8 mouse cellular contexts compared by ENCODE assay signal in genomic region chrX:101299055-101299454, GRCm38 (mm10). TPM values are rescaled to one million over a fixed set of nuclear protein-coding genes. Genes with fewer than 3 reads are reported as not detected.
A peak's percentile ranks its signal among the peaks of the same experiment; 100 is the strongest.
DNase-seq lines count a peak whose midpoint lies in the region; ATAC-seq lines count a peak whose summit lies in the region.

Gene Nlgn3, plus strand, starts transcription at chrX:101299168.

- H3K4me2 ChIP-seq in heart, embryonic 16.5 days (ENCODE audit: low read depth, low read length) = peak within 1 kb of the TSS; percentile 57
- peak within 1 kb of the TSS; percentile 59 for H3K4me2 ChIP-seq in embryonic facial prominence, embryonic 13.5 days

- no peak within 1 kb of the TSS for H3K27ac ChIP-seq in heart, embryonic 16.5 days (ENCODE audit: low read length)
- H3K27ac ChIP-seq in embryonic facial prominence, embryonic 13.5 days = peak within 1 kb of the TSS; percentile 39; the same call in 1 of the 2 replicates

- H3K9ac ChIP-seq in heart, embryonic 16.5 days (ENCODE audit: low read length) = peak within 1 kb of the TSS; percentile 50
- peak within 1 kb of the TSS; percentile 65 for H3K9ac ChIP-seq in embryonic facial prominence, embryonic 13.5 days

- H3K9me3 ChIP-seq in heart, embryonic 16.5 days (replicated peaks; ENCODE audit: control insufficient read depth, low read length) = no peaks in the 10 kb centered on the region
- H3K9me3 ChIP-seq in embryonic facial prominence, embryonic 13.5 days = no peaks in the 10 kb centered on the region

- 0 out of 2 replicates have a peak, but pooled peaks cover 2% of the 10 kb centered on the region for H3K4me1 ChIP-seq in heart, embryonic 16.5 days (ENCODE audit: control insufficient read depth, insufficient read depth, low read length)
- H3K4me1 ChIP-seq in embryonic facial prominence, embryonic 13.5 days = peaks cover 6% of the 10 kb centered on the region

- peak; percentile 20; the same call in 1 of the 2 replicates for ATAC-seq in heart, embryonic 16.5 days (replicated peaks; ENCODE audit: extremely low read depth, insufficient read depth, low FRiP score)
- ATAC-seq in embryonic facial prominence, embryonic 13.5 days (ENCODE audit: insufficient number of reproducible peaks, insufficient read depth, low FRiP score, low TSS enrichment, low read depth) = no peak

- 19% methylated on average over 8 of the region's 24 CpGs for WGBS in heart, embryonic 16.5 days
- 37% methylated on average over 13 of the region's 24 CpGs for WGBS in embryonic facial prominence, embryonic 13.5 days

- no peaks in the 10 kb centered on the region for H3K27me3 ChIP-seq in heart, embryonic 16.5 days (ENCODE audit: control insufficient read depth, insufficient read depth, low read length)
- peaks cover 29% of the 10 kb centered on the region for H3K27me3 ChIP-seq in embryonic facial prominence, embryonic 13.5 days

- DNase-seq in heart, adult 11 months = no peak
- peak; percentile 55 for DNase-seq in adrenal gland, postnatal 14 days
- DNase-seq in layer of hippocampus, postnatal 10 days (ENCODE audit: low spot score in 2 of 2) = peak; percentile 59 to 63
- peak; percentile 36 for DNase-seq in mesoderm, embryonic 11.5 days (ENCODE audit: low read depth, low spot score)
- DNase-seq in spleen, postnatal 14 days (ENCODE audit: low spot score in 2 of 2) = no peak
- no peak for DNase-seq in thymus, postnatal 0 days (ENCODE audit: low spot score)

- peak within 1 kb of the TSS; percentile 41 for H3K4me3 ChIP-seq in heart, embryonic 16.5 days (ENCODE audit: low read length)
- peak within 1 kb of the TSS; percentile 48 for H3K4me3 ChIP-seq in embryonic facial prominence, embryonic 13.5 days

- peaks cover 5% of the 10 kb centered on the region; the same call in 1 of the 2 replicates for H3K36me3 ChIP-seq in heart, embryonic 16.5 days (ENCODE audit: control insufficient read depth, insufficient read depth)
- peaks cover 16% of the 10 kb centered on the region for H3K36me3 ChIP-seq in embryonic facial prominence, embryonic 13.5 days

RNA-seq across cellular contexts. Expression of gene Nlgn3, which starts in this region (rescaled TPM):
- 1.9 and 2.0 TPM in 2 replicates for polyA plus RNA-seq in heart, embryonic 16.5 days (2015; fragmentation: Nextera tagmentation; extraction: Ambion mirVana)
- total RNA-seq in adrenal gland, postnatal 14 days (2021) = 10.6 and 15.0 TPM in 2 replicates
- 14.2 and 20.8 TPM in 2 replicates for polyA plus RNA-seq in embryonic facial prominence, embryonic 13.5 days (2015; fragmentation: Nextera tagmentation; extraction: Ambion mirVana)
- total RNA-seq in layer of hippocampus, postnatal 10 days (2021) = 100 to 1,000 TPM; 210 to 217 TPM
- polyA plus RNA-seq in thymus, postnatal 0 days (2015; fragmentation: Nextera tagmentation; extraction: Ambion mirVana) = 0.09 and 0.12 TPM in 2 replicates

Comparison
In these comparisons a context has a peak if more than half of its experiments do, and no peak if none do; other contexts are left out.
1. RNA of gene Nlgn3 (total RNA-seq): 210 to 217 TPM in layer of hippocampus, postnatal 10 days; 10.6 to 15.0 TPM in adrenal gland, postnatal 14 days; every median in the first group is over 10 times any median in the second.
2. DNase-seq: peak in adrenal gland, postnatal 14 days (single experiment), layer of hippocampus, postnatal 10 days (2 of 2) and mesoderm, embryonic 11.5 days (single experiment); none in heart, adult 11 months (single experiment), spleen, postnatal 14 days (0 of 2) and thymus, postnatal 0 days (single experiment).